Mouse (Mus musculus) cerebellum, adult 2 months (tissue): ENCODE measurements around the gene Smug1. TPM values are rescaled to one million over a fixed set of nuclear protein-coding genes. Genes with fewer than 3 reads are reported as not detected.

Experiments used
- DNase-seq, 2 experiments: peaks; one replicate each; pipeline ENCODE4 v3.0.0; 2021
- H3K27ac ChIP-seq: fragments of 200-500 bp; 2 replicates; pipeline ENCODE4 v1.5.1; 2012; ENCODE audit warnings: low read length, control low read depth, inconsistent platforms; ENCODE audit not compliant: insufficient read depth
- H3K27me3 ChIP-seq: fragments of 200-500 bp; 2 replicates; pipeline ENCODE4 v1.6.1; 2012; ENCODE audit warnings: inconsistent platforms, mild to moderate bottlenecking, low read length, moderate library complexity; ENCODE audit not compliant: control insufficient read depth, insufficient read depth
- H3K4me1 ChIP-seq: fragments of 200-500 bp; 2 replicates; pipeline ENCODE4 v1.6.1; 2011; ENCODE audit warnings: low read length; ENCODE audit not compliant: control insufficient read depth, insufficient read depth
- H3K4me3 ChIP-seq: fragments of 200-500 bp; replicated peaks from 2 replicates; pipeline ENCODE3; 2011; ENCODE audit warnings: mild to moderate bottlenecking, low read depth, low read length, control low read depth; ENCODE audit not compliant: insufficient read depth
- CTCF ChIP-seq: fragments of 200-500 bp; IDR thresholded peaks from 2 replicates; pipeline ENCODE4 v1.5.1; 2011; ENCODE audit warnings: low read depth, mild to moderate bottlenecking, control low read depth, low read length, moderate library complexity, borderline replicate concordance; ENCODE audit not compliant: insufficient read depth
- POLR2A ChIP-seq: fragments of 200-500 bp; IDR thresholded peaks from 2 replicates; pipeline ENCODE4 v1.6.1; 2011; ENCODE audit warnings: low read length, control low read depth, borderline replicate concordance; ENCODE audit not compliant: insufficient read depth
- WGBS: fragments of 180-500 bp; shearing (Covaris S2); methylation state at CpG from one replicate; pipeline ENCODE4 v1.1.7; 2018; 5-methylcytosine and 5-hydroxymethylcytosine counted together
- polyA plus RNA-seq: library from polyadenylated mRNA; depleted of rRNA; stranded (reverse); fragments of >200 nt; gene quantifications from 2 replicates; pipeline ENCODE4 v1.2.3, GENCODE M21; 2012

Gene Smug1
- polyA plus RNA-seq, 1 experiment = 17.8 TPM

DNA sequence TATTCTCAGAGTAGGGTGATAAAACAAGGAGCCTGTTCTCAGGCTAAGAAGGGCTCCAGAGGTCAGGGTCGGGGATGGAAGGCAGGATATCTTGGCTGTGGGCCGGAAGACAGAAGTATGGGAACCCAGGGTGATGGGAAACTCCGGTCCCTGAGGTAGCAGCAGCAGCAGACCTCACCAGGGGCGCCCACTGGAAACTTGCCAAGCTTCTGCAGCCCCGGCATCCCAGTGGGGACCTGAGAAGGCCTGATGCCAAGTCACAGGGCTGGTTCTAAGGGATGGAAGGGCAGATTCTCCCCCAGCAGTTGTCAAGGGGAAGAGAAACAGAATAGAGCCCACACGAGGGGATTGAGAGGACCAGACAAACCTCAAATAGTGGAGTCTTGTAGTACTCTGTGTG is 37.6 kb downstream of the Smug1 start:
- H3K27ac ChIP-seq = no peak overlapping the region
- TF ChIP-seq CTCF (no peak), POLR2A (no peak)
- H3K4me3 ChIP-seq = no peak overlapping the region
- WGBS = 17% methylated on average over 6 of the region's 6 CpGs
- no peak for DNase-seq
- no peaks in the 10 kb centered on the region for H3K4me1 ChIP-seq
- H3K27me3 ChIP-seq = no peaks in the 10 kb centered on the region

GRCm38 (mm10) chr15:103128056-103128833 is 38.6 kb downstream of the Smug1 start:
- 80% methylated on average over 1 of the region's 1 CpGs for WGBS
- H3K4me3 ChIP-seq = no peak overlapping the region
- no peak overlapping the region for H3K27ac ChIP-seq
- no peak for DNase-seq
- no peak for TF ChIP-seq CTCF
- TF ChIP-seq POLR2A = no peak
- no peaks in the 10 kb centered on the region; the same call in 1 of the 2 replicates for H3K27me3 ChIP-seq
- no peaks in the 10 kb centered on the region for H3K4me1 ChIP-seq

- Histone ChIP-seq H3K27ac (no peak overlapping the region), H3K27me3 (no peaks in the 10 kb centered on the region; the same call in 1 of the 2 replicates), H3K4me1 (no peaks in the 10 kb centered on the region), H3K4me3 (no peak overlapping the region)
- no peak for DNase-seq
- WGBS = 80% methylated on average over 5 of the region's 5 CpGs
- TF ChIP-seq CTCF = no peak
- no peak for TF ChIP-seq POLR2A
These were observed 40.9 kb downstream of the Smug1 start for GRCm38 (mm10) chr15:103125982-103126381.

DNA sequence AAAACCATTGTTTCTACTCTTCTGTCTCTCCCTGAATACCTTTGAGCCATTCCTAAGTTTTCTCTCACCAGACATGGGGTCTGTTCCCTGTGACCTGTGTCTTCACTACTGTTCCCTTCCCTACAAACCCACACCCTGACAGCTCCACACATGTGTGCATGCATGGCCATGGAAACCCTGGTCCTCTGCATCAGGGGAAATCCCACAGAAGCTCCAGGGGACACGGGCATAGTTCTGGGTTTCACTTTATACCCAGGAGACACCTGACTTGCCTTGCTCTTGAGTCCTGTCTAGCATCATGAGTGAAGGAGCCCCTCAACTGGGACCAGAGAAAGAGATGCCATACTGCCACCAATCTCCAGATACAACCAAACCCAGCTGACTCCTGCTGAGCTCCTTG is 42.6 kb downstream of the Smug1 start:
- no peak overlapping the region for H3K27ac ChIP-seq
- 63% methylated on average over 1 of the region's 1 CpGs for WGBS
- no peaks in the 10 kb centered on the region for H3K4me1 ChIP-seq
- DNase-seq = no peak
- no peak for TF ChIP-seq POLR2A
- no peak for TF ChIP-seq CTCF
- H3K27me3 ChIP-seq = no peaks in the 10 kb centered on the region; the same call in 1 of the 2 replicates
- H3K4me3 ChIP-seq = no peak overlapping the region

- no peak overlapping the region for H3K4me3 ChIP-seq
- TF ChIP-seq POLR2A (no peak), CTCF (no peak)
- DNase-seq = no peak
- no peaks in the 10 kb centered on the region for H3K4me1 ChIP-seq
- 64% methylated on average over 8 of the region's 8 CpGs for WGBS
- H3K27me3 ChIP-seq = no peaks in the 10 kb centered on the region; the same call in 1 of the 2 replicates
- no peak overlapping the region for H3K27ac ChIP-seq
These were observed 43.5 kb downstream of the Smug1 start for GRCm38 (mm10) chr15:103123343-103123742.

- Histone ChIP-seq H3K27me3 (no peaks in the 10 kb centered on the region; the same call in 1 of the 2 replicates), H3K27ac (no peak overlapping the region), H3K4me1 (no peaks in the 10 kb centered on the region), H3K4me3 (no peak overlapping the region)
- DNase-seq = no peak
- WGBS = 26% methylated on average over 2 of the region's 2 CpGs
- TF ChIP-seq CTCF (no peak), POLR2A (no peak)
These were observed 44.5 kb downstream of the Smug1 start for GRCm38 (mm10) chr15:103122372-103122771.

GRCm38 (mm10) chr15:103121416-103121815 is 45.5 kb downstream of the Smug1 start:
- WGBS = 13% methylated on average over 5 of the region's 5 CpGs
- H3K4me3 ChIP-seq = no peak overlapping the region
- DNase-seq = peak in 1 of 2 experiments; percentile 10
- H3K27me3 ChIP-seq = no peaks in the 10 kb centered on the region; the same call in 1 of the 2 replicates
- no peaks in the 10 kb centered on the region for H3K4me1 ChIP-seq
- H3K27ac ChIP-seq = no peak overlapping the region
- TF ChIP-seq POLR2A = no peak
- no peak for TF ChIP-seq CTCF

DNA sequence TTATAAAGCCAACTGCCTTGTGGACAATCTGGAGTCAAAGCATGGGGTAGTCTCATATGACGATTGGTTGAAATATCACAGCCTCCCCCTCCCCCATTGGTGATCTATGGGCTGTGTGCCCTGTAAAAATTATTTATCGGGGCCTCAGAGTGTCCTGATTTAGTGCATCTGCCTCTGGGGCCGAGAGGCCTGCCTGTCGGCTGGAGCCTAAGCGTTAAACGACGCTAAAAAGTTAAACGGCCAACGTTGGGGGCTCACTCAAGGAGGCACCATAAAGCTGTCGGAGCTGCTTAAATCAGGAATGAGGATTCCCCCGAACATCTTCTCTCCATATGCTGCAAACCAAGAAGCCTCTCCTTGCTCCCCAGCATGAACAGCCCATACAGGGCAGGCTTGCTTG is 46.3 kb downstream of the Smug1 start:
- DNase-seq = no peak
- Histone ChIP-seq H3K4me1 (no peaks in the 10 kb centered on the region), H3K27me3 (no peaks in the 10 kb centered on the region; the same call in 1 of the 2 replicates), H3K4me3 (no peak overlapping the region), H3K27ac (no peak overlapping the region)
- WGBS = 60% methylated on average over 11 of the region's 11 CpGs
- TF ChIP-seq POLR2A = no peak
- no peak for TF ChIP-seq CTCF
